Mouse (Mus musculus): ENCODE data around the gene Gm20792. TPM values are rescaled to one million over a fixed set of nuclear protein-coding genes. Genes with fewer than 3 reads are reported as not detected.
"Not testable (repeated sequence)": the region's sequence is repeated elsewhere in the genome, so short reads cannot be mapped to it uniquely, and the experiment has no call there.

Gm20792 gene
- total RNA-seq (2012; rRNA removed), result not detected in 2 replicates

GRCm38 (mm10) chrY:48311555-48311954, at the start of gene Gm20792:
Gm20792 (plus strand) TSS chrY:48311855.
- not testable (repeated sequence) for H3K36me3 ChIP-seq (ENCODE audit: control insufficient read depth, insufficient read depth, low read length, poor library complexity, severe bottlenecking)

More at GRCm38 (mm10) chrY:48311555-48311954, at the start of gene Gm20792:
- H3K4me1 ChIP-seq (ENCODE audit: control insufficient read depth in 2 of 2, insufficient read depth in 2 of 2, low read length in 2 of 2, poor library complexity in 1 of 2); in situ Hi-C loops (cut with MboI; ENCODE audit: low sequenced_read_pairs in 2 of 2, unreplicated experiment in 2 of 2); H3K4me3 ChIP-seq (ENCODE audit: insufficient read depth in 1 of 2, low read depth in 1 of 2, low read length in 2 of 2, poor library complexity in 1 of 2, severe bottlenecking in 1 of 2); DNase-seq (ENCODE audit: low read depth, low spot score); H3K27ac ChIP-seq (ENCODE audit: insufficient read depth, low read depth, low read length, poor library complexity, severe bottlenecking); H3K9me3 ChIP-seq (ENCODE audit: control insufficient read depth, insufficient read depth, low read depth, low read length); H3K9ac ChIP-seq (ENCODE audit: insufficient read depth, low read depth, low read length, poor library complexity, severe bottlenecking): not testable (repeated sequence)

Data from ES-E14 (cell line).